Mouse (Mus musculus): ENCODE data around the gene Gm21973. TPM values are rescaled to one million over a fixed set of nuclear protein-coding genes. Genes with fewer than 3 reads are reported as not detected.

Gene Gm21973
- total RNA-seq, 1 experiment: not detected

DNA sequence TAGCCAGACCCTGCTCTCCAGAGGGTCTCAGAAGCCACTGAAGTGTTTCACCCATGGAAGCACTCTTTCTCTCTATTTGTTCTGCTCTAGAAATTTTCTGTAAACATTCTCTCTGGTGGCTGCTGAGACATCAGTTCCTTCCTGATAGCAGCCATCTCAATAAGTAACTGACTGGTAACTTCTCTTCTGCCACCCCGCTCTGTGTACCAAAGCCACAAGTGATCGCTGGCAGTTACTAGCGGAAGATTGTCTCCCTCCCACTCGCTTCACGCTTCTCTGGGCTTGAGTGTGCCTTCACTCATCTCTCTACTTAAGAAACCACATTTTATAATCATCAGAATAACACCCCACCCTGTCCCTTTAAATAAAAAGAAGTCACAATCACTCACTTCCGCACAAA lies 21.9 kb downstream of the Gm21973 start:
- no peak overlapping the region for H3K4me3 ChIP-seq (ENCODE audit: insufficient read depth in 1 of 2, low read depth in 1 of 2, low read length in 2 of 2, poor library complexity in 1 of 2, severe bottlenecking in 1 of 2)
- no peaks in the 10 kb centered on the region for H3K9me3 ChIP-seq (ENCODE audit: control insufficient read depth, insufficient read depth, low read depth, low read length)
- TF ChIP-seq MAFK (IDR thresholded peaks at IDR 0.05; ENCODE audit: insufficient read depth, low read depth, low read length) (no peak), CHD2 (IDR thresholded peaks at IDR 0.05; ENCODE audit: low read depth, low read length) (no peak), HCFC1 (IDR thresholded peaks at IDR 0.05; ENCODE audit: borderline replicate concordance, insufficient read depth, low read length) (no peak), ZNF384 (IDR thresholded peaks at IDR 0.05; ENCODE audit: low read depth, low read length) (no peak), ZC3H11A (IDR thresholded peaks at IDR 0.05; ENCODE audit: borderline replicate concordance, low read depth, low read length) (no peak)
- no peaks in the 10 kb centered on the region for H3K36me3 ChIP-seq (ENCODE audit: control insufficient read depth, insufficient read depth, low read length, poor library complexity, severe bottlenecking)
- no peak overlapping the region for H3K27ac ChIP-seq (ENCODE audit: insufficient read depth, low read depth, low read length, poor library complexity, severe bottlenecking)
- no peak for DNase-seq (ENCODE audit: low read depth, low spot score)
- in situ Hi-C loops (cut with MboI; ENCODE audit: low sequenced_read_pairs in 2 of 2, unreplicated experiment in 2 of 2): no loop called here
- H3K4me1 ChIP-seq (ENCODE audit: control insufficient read depth in 2 of 2, insufficient read depth in 2 of 2, low read length in 2 of 2, poor library complexity in 1 of 2): no peaks in the 10 kb centered on the region
- no peak overlapping the region for H3K9ac ChIP-seq (ENCODE audit: insufficient read depth, low read depth, low read length, poor library complexity, severe bottlenecking)

DNA sequence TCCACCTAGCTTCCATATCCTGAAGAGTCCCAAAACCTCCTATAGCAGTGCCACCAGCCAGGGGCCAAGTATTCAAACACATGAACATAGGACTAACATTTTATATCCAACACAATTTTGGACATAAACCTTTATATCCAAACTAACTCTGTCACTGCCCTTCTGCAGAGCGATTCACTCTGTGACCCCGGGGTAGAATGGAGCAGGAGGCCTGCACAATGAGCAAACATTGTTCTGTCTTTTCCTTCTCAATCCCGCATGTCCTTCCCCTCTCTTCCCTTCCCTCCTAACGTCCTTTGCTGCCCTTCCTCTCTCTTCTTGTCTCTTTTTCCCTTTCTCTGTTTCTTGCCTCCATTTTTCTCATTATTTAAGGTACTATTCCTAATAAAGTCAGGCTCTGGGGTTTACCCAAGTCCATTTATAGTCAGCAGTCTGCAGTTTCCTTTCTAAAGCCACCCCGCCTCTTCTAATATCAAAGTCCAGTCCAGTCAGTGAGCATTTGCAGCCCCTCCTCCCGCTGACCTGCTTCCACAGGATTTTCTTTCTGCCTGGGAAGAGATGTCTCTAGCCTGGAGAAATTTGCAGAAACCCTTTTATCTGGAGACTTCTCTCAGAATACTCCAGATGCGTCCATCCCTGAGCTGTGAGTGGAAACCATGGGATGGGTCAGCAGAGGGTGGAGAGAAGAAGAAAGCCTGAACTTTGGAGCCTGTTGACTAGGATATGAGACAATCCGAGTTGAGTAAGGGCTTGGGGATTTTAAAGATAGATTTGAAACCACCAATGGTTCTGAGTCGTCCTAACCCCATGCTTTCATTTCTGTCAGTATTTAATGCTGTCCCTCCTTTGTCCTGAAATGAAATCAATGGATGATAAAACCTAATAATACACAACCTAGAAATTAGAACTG lies 33.1 kb downstream of the Gm21973 start, which contains the start of gene Agxt2:
TSS of gene Agxt2 (plus strand) at position 494 of the 910 bp plus-strand sequence.
- H3K36me3 ChIP-seq (ENCODE audit: control insufficient read depth, insufficient read depth, low read length, poor library complexity, severe bottlenecking): no peaks in the 10 kb centered on the region

DNA sequence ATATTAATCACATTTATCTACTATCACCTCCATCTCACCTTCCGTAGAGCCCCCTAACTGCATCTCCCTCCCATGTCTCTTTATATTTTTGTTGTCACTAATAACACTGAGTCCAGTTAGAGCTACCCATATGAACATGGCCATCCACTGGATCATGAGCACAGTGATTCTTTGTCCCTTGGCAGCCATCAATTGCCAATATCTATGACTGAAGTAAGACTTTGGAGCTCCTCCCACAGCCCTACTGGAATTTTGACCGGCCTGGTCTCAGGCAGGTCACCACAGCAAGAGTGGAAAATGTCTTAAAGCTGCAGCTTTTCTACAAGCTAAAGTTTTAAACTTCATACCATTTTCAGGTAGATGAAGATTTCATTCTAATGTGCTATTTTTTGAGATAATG lies 41.2 kb downstream of the Gm21973 start:
- Histone ChIP-seq H3K4me3 (ENCODE audit: insufficient read depth in 1 of 2, low read depth in 1 of 2, low read length in 2 of 2, poor library complexity in 1 of 2, severe bottlenecking in 1 of 2) (no peak overlapping the region), H3K36me3 (ENCODE audit: control insufficient read depth, insufficient read depth, low read length, poor library complexity, severe bottlenecking) (no peaks in the 10 kb centered on the region), H3K27ac (ENCODE audit: insufficient read depth, low read depth, low read length, poor library complexity, severe bottlenecking) (no peak overlapping the region), H3K9ac (ENCODE audit: insufficient read depth, low read depth, low read length, poor library complexity, severe bottlenecking) (no peak overlapping the region), H3K9me3 (ENCODE audit: control insufficient read depth, insufficient read depth, low read depth, low read length) (no peaks in the 10 kb centered on the region), H3K4me1 (ENCODE audit: control insufficient read depth in 2 of 2, insufficient read depth in 2 of 2, low read length in 2 of 2, poor library complexity in 1 of 2) (no peaks in the 10 kb centered on the region)
- in situ Hi-C loops (cut with MboI; ENCODE audit: low sequenced_read_pairs in 2 of 2, unreplicated experiment in 2 of 2): no loop called here
- no peak for DNase-seq (ENCODE audit: low read depth, low spot score)
- TF ChIP-seq ZNF384 (IDR thresholded peaks at IDR 0.05; ENCODE audit: low read depth, low read length) (no peak), ZC3H11A (IDR thresholded peaks at IDR 0.05; ENCODE audit: borderline replicate concordance, low read depth, low read length) (no peak), MAFK (IDR thresholded peaks at IDR 0.05; ENCODE audit: insufficient read depth, low read depth, low read length) (no peak), CHD2 (IDR thresholded peaks at IDR 0.05; ENCODE audit: low read depth, low read length) (no peak), HCFC1 (IDR thresholded peaks at IDR 0.05; ENCODE audit: borderline replicate concordance, insufficient read depth, low read length) (no peak)

More for the DNA sequence above, 33.1 kb downstream of the Gm21973 start, which contains the start of gene Agxt2:
- Histone ChIP-seq H3K9me3 (ENCODE audit: control insufficient read depth, insufficient read depth, low read depth, low read length) (no peaks in the 10 kb centered on the region), H3K9ac (ENCODE audit: insufficient read depth, low read depth, low read length, poor library complexity, severe bottlenecking) (no peak within 1 kb of the TSS), H3K4me3 (ENCODE audit: insufficient read depth in 1 of 2, low read depth in 1 of 2, low read length in 2 of 2, poor library complexity in 1 of 2, severe bottlenecking in 1 of 2) (no peak within 1 kb of the TSS), H3K4me1 (ENCODE audit: control insufficient read depth in 2 of 2, insufficient read depth in 2 of 2, low read length in 2 of 2, poor library complexity in 1 of 2) (no peaks in the 10 kb centered on the region), H3K27ac (ENCODE audit: insufficient read depth, low read depth, low read length, poor library complexity, severe bottlenecking) (no peak within 1 kb of the TSS)
- in situ Hi-C loops (cut with MboI; ENCODE audit: low sequenced_read_pairs in 2 of 2, unreplicated experiment in 2 of 2): no loop called here
- TF ChIP-seq CHD2 (IDR thresholded peaks at IDR 0.05; ENCODE audit: low read depth, low read length) (no peak), ZC3H11A (IDR thresholded peaks at IDR 0.05; ENCODE audit: borderline replicate concordance, low read depth, low read length) (no peak), MAFK (IDR thresholded peaks at IDR 0.05; ENCODE audit: insufficient read depth, low read depth, low read length) (no peak), HCFC1 (IDR thresholded peaks at IDR 0.05; ENCODE audit: borderline replicate concordance, insufficient read depth, low read length) (no peak), ZNF384 (IDR thresholded peaks at IDR 0.05; ENCODE audit: low read depth, low read length) (no peak)
- DNase-seq (ENCODE audit: low read depth, low spot score): no peak

DNA sequence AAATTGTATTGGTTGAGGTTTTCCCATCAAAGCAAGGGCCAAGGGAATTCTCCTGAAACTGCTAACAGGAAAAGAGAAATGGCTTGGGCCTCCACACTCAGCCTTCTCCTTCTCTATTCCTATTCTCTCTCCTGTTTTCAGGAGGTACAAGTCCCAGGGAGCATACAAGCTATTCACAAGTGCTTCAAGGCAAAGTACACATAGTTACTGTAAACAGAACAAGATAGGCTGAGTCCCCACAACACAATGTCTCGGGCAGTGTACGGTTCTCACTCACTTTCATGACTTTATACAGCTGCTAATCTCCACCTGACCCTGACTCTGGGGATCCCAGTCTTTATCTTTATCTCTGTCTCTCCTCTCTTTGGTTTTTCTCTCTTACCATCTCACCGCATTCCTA lies 50.2 kb downstream of the Gm21973 start:
- Histone ChIP-seq H3K9ac (ENCODE audit: insufficient read depth, low read depth, low read length, poor library complexity, severe bottlenecking) (no peak overlapping the region), H3K27ac (ENCODE audit: insufficient read depth, low read depth, low read length, poor library complexity, severe bottlenecking) (no peak overlapping the region), H3K36me3 (ENCODE audit: control insufficient read depth, insufficient read depth, low read length, poor library complexity, severe bottlenecking) (no peaks in the 10 kb centered on the region), H3K4me1 (ENCODE audit: control insufficient read depth in 2 of 2, insufficient read depth in 2 of 2, low read length in 2 of 2, poor library complexity in 1 of 2) (no peaks in the 10 kb centered on the region), H3K4me3 (ENCODE audit: insufficient read depth in 1 of 2, low read depth in 1 of 2, low read length in 2 of 2, poor library complexity in 1 of 2, severe bottlenecking in 1 of 2) (no peak overlapping the region), H3K9me3 (ENCODE audit: control insufficient read depth, insufficient read depth, low read depth, low read length) (no peaks in the 10 kb centered on the region)
- in situ Hi-C loops (cut with MboI; ENCODE audit: low sequenced_read_pairs in 2 of 2, unreplicated experiment in 2 of 2): no loop called here
- TF ChIP-seq HCFC1 (IDR thresholded peaks at IDR 0.05; ENCODE audit: borderline replicate concordance, insufficient read depth, low read length) (no peak), ZNF384 (IDR thresholded peaks at IDR 0.05; ENCODE audit: low read depth, low read length) (no peak), MAFK (IDR thresholded peaks at IDR 0.05; ENCODE audit: insufficient read depth, low read depth, low read length) (no peak), CHD2 (IDR thresholded peaks at IDR 0.05; ENCODE audit: low read depth, low read length) (no peak), ZC3H11A (IDR thresholded peaks at IDR 0.05; ENCODE audit: borderline replicate concordance, low read depth, low read length) (no peak)
- no peak for DNase-seq (ENCODE audit: low read depth, low spot score)

Data from ES-E14 (cell line).